Mouse (Mus musculus) stomach, postnatal 0 days (tissue): ENCODE measurements around the gene Cdyl. TPM values are rescaled to one million over a fixed set of nuclear protein-coding genes. Genes with fewer than 3 reads are reported as not detected.

Experiments
- ATAC-seq: fragments of 200-750 bp; cut with Nextera tagmentation; 2 replicates; pipeline ENCODE4 v1.8.0; 2017; ENCODE audit not compliant: low FRiP score, low TSS enrichment
- DNase-seq: peaks from one replicate; pipeline ENCODE4 v3.0.0-alpha.2; 2016; ENCODE audit warnings: low spot score
- H3K27ac ChIP-seq: fragments of 300-500 bp; sonication (generic); replicated peaks from 2 replicates; pipeline ENCODE4 v1.5.1; 2014; ENCODE audit warnings: mild to moderate bottlenecking, control low read depth
- H3K27me3 ChIP-seq: fragments of 300-500 bp; sonication (generic); 2 replicates; pipeline ENCODE4 v1.6.1; 2014; ENCODE audit warnings: low read length; ENCODE audit not compliant: control insufficient read depth, insufficient read depth
- H3K36me3 ChIP-seq: fragments of 300-500 bp; sonication (generic); 2 replicates; pipeline ENCODE4 v1.6.1; 2014; ENCODE audit warnings: low read length, mixed read lengths; ENCODE audit not compliant: control insufficient read depth, insufficient read depth
- H3K4me1 ChIP-seq: fragments of 300-500 bp; sonication (generic); replicated peaks from 2 replicates; pipeline ENCODE4 v1.6.1; 2014; ENCODE audit warnings: antibody characterized with exemption; ENCODE audit not compliant: control insufficient read depth, insufficient read depth
- H3K4me2 ChIP-seq: fragments of 300-500 bp; sonication (generic); replicated peaks from 2 replicates; pipeline ENCODE4 v1.6.1; 2014; ENCODE audit warnings: low read depth, mild to moderate bottlenecking, control low read depth, moderate library complexity
- H3K4me3 ChIP-seq: fragments of 300-500 bp; sonication (generic); 2 replicates; pipeline ENCODE4 v1.5.1; 2014; ENCODE audit warnings: low read depth, low read length, control low read depth
- H3K9ac ChIP-seq: fragments of 300-500 bp; sonication (generic); 2 replicates; pipeline ENCODE4 v1.6.1; 2014; ENCODE audit warnings: mild to moderate bottlenecking, low read length, control low read depth, mixed read lengths
- H3K9me3 ChIP-seq: fragments of 300-500 bp; sonication (generic); 2 replicates; pipeline ENCODE4 v1.6.1; 2016; ENCODE audit warnings: low read length; ENCODE audit not compliant: control insufficient read depth
- CTCF ChIP-seq: IDR thresholded peaks from 2 replicates; pipeline ENCODE4 v1.5.1; 2016; ENCODE audit warnings: antibody characterized with exemption, low read depth, mild to moderate bottlenecking, moderate library complexity
- EP300 ChIP-seq: optimal IDR thresholded peaks from 2 replicates; pipeline ENCODE3; 2016; ENCODE audit warnings: antibody characterized with exemption
- WGBS: fragments of 180-500 bp; shearing (Covaris S2); extraction: QIAGEN DNeasy Blood & Tissue Kit; methylation state at CpG from one replicate; pipeline ENCODE4 v1.1.7; 2014; 5-methylcytosine and 5-hydroxymethylcytosine counted together
- polyA plus RNA-seq: library from polyadenylated mRNA; unstranded; fragments of >200 nt; fragmentation: Nextera tagmentation; extraction: Ambion mirVana; gene quantifications from 2 replicates; pipeline ENCODE4 v1.2.1, GENCODE M21; 2015

Cdyl gene
- polyA plus RNA-seq, 1 experiment from 2014 or later: 6.9 TPM

DNA sequence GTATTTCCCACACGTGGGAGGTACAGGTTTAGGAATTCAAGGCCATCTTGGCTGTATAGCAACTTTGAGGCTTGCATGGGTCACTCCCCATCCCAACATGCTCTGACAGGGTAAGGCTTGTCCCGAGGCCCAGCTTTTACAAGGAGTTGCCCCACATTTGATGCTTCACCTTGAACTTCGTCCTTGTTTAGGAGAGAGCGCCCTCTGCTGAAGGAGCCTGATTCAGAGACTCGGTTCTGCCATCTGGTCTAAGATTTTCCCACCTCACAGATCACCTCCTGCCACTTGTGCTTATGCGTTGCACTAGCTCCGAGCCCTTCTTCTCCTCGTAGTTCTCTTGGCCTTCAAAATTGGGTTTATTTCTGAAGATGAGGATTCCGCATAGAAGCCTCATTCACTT is 139.0 kb downstream of the Cdyl start:
- Histone ChIP-seq H3K27me3 (no peaks in the 10 kb centered on the region), H3K9me3 (no peaks in the 10 kb centered on the region), H3K9ac (no peak overlapping the region), H3K4me3 (no peak overlapping the region), H3K27ac (no peak overlapping the region), H3K4me1 (no peaks in the 10 kb centered on the region), H3K4me2 (no peak overlapping the region), H3K36me3 (no peaks in the 10 kb centered on the region)
- ATAC-seq: no peak
- 68% methylated on average over 9 of the region's 9 CpGs for WGBS
- TF ChIP-seq EP300 (no peak), CTCF (peak; percentile 70)
- DNase-seq: peak; percentile 29

- no peak for TF ChIP-seq CTCF
- TF ChIP-seq EP300: no peak
- H3K9me3 ChIP-seq: no peaks in the 10 kb centered on the region
- H3K36me3 ChIP-seq: no peaks in the 10 kb centered on the region
- H3K27me3 ChIP-seq: no peaks in the 10 kb centered on the region
- H3K27ac ChIP-seq: no peak overlapping the region
- H3K4me3 ChIP-seq: no peak overlapping the region
- 58% methylated on average over 7 of the region's 7 CpGs for WGBS
- no peak overlapping the region for H3K9ac ChIP-seq
- DNase-seq (no peak), ATAC-seq (no peak)
- H3K4me2 ChIP-seq: no peak overlapping the region
- no peaks in the 10 kb centered on the region for H3K4me1 ChIP-seq
Observed at GRCm38 (mm10) chr13:35800270-35800669, 140.6 kb downstream of the Cdyl start.

GRCm38 (mm10) chr13:35805727-35806126 is 146.1 kb downstream of the Cdyl start:
- TF ChIP-seq CTCF: no peak
- TF ChIP-seq EP300: no peak
- no peak overlapping the region for H3K27ac ChIP-seq
- H3K27me3 ChIP-seq: no peaks in the 10 kb centered on the region
- DNase-seq: no peak
- H3K4me2 ChIP-seq: no peak overlapping the region
- H3K36me3 ChIP-seq: no peaks in the 10 kb centered on the region
- no peak for ATAC-seq
- H3K9ac ChIP-seq: no peak overlapping the region
- no peaks in the 10 kb centered on the region for H3K4me1 ChIP-seq
- 46% methylated on average over 3 of the region's 3 CpGs for WGBS
- H3K9me3 ChIP-seq: no peaks in the 10 kb centered on the region
- no peak overlapping the region for H3K4me3 ChIP-seq

- H3K9me3 ChIP-seq: no peaks in the 10 kb centered on the region
- DNase-seq (no peak), ATAC-seq (no peak)
- 75% methylated on average over 7 of the region's 7 CpGs for WGBS
- TF ChIP-seq EP300: no peak
- no peak for TF ChIP-seq CTCF
- no peaks in the 10 kb centered on the region for H3K27me3 ChIP-seq
- no peak overlapping the region for H3K4me2 ChIP-seq
- no peaks in the 10 kb centered on the region for H3K4me1 ChIP-seq
- no peak overlapping the region for H3K4me3 ChIP-seq
- no peak overlapping the region for H3K27ac ChIP-seq
- no peaks in the 10 kb centered on the region for H3K36me3 ChIP-seq
- no peak overlapping the region for H3K9ac ChIP-seq
Observed at GRCm38 (mm10) chr13:35806165-35806564, 146.5 kb downstream of the Cdyl start.

DNA sequence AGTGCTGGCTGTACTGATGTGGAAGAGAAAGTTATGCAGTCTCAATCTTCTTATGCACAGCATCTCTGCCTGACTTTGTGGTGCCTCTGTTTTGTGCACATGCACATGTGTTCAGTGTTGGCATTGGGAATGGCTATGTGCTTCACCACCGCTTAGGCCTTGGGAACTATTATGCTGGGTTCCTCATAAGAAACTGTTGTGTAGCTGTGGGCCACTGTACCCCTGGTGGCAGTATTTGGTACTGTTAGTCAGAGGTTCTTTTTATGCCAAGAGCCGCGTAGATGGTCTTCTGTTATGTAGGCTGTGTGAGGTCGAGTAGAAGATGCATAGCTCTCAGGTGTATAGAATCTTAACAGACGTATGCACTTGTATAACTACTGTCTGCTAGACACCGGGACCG is 147.4 kb downstream of the Cdyl start:
- H3K36me3 ChIP-seq: no peaks in the 10 kb centered on the region
- H3K4me2 ChIP-seq: no peak overlapping the region
- H3K9ac ChIP-seq: no peak overlapping the region
- peak; percentile 44 for TF ChIP-seq CTCF
- no peak for TF ChIP-seq EP300
- no peaks in the 10 kb centered on the region for H3K27me3 ChIP-seq
- no peaks in the 10 kb centered on the region for H3K4me1 ChIP-seq
- no peaks in the 10 kb centered on the region for H3K9me3 ChIP-seq
- no peak for DNase-seq
- H3K27ac ChIP-seq: no peak overlapping the region
- ATAC-seq: no peak
- no peak overlapping the region for H3K4me3 ChIP-seq
- 96% methylated on average over 7 of the region's 7 CpGs for WGBS

DNA sequence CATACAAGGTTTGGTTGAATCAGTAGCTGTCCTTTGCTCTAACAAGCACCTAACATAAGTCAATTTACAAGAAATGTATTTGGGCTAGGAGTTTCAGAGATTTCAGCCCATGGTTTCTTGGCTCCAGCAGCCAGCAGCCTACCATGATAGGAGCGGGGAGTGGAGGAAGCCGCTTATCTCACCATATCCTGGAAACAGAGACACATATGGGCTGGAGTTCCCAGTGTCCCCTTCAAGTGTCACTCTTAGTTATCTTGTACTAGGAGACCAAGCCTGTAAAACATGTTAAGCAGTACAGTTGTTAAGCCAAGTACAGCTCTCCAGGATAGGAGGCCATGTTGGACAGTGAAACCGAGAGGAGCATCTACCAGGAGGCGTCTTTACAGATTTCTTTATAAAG is 147.9 kb downstream of the Cdyl start:
- no peak overlapping the region for H3K9ac ChIP-seq
- no peaks in the 10 kb centered on the region for H3K27me3 ChIP-seq
- H3K36me3 ChIP-seq: no peaks in the 10 kb centered on the region
- no peak for TF ChIP-seq CTCF
- TF ChIP-seq EP300: no peak
- no peak overlapping the region for H3K27ac ChIP-seq
- H3K4me3 ChIP-seq: no peak overlapping the region
- no peak for ATAC-seq
- 95% methylated on average over 4 of the region's 4 CpGs for WGBS
- H3K9me3 ChIP-seq: no peaks in the 10 kb centered on the region
- H3K4me2 ChIP-seq: no peak overlapping the region
- DNase-seq: no peak
- H3K4me1 ChIP-seq: no peaks in the 10 kb centered on the region
